Mouse (Mus musculus) granulocyte monocyte progenitor cell, adult 5-6 weeks (primary cell): ENCODE results near the gene Pgm5. TPM values are rescaled to one million over a fixed set of nuclear protein-coding genes. Genes with fewer than 3 reads are reported as not detected.

ENCODE experiments used
- ATAC-seq: replicated peaks from 2 replicates; pipeline ENCODE4 v1.8.0; 2016; ENCODE audit warnings: mild to moderate bottlenecking, moderate TSS enrichment, inconsistent platforms; ENCODE audit not compliant: poor library complexity, severe bottlenecking
- total RNA-seq, 2 experiments: library from RNA; stranded (forward) in 1 of 2; stranded (reverse) in 1 of 2; fragments of 200-712, 200-1000 nt in 1 of 2; fragments of >200 nt in 1 of 2; fragmentation: Nextera tagmentation in 1 of 2; gene quantifications; 2 replicates each; pipeline ENCODE4 v1.2.3; 2014 to 2017

Pgm5 gene
- total RNA-seq, 2 experiments from 2014 or later = not detected

DNA sequence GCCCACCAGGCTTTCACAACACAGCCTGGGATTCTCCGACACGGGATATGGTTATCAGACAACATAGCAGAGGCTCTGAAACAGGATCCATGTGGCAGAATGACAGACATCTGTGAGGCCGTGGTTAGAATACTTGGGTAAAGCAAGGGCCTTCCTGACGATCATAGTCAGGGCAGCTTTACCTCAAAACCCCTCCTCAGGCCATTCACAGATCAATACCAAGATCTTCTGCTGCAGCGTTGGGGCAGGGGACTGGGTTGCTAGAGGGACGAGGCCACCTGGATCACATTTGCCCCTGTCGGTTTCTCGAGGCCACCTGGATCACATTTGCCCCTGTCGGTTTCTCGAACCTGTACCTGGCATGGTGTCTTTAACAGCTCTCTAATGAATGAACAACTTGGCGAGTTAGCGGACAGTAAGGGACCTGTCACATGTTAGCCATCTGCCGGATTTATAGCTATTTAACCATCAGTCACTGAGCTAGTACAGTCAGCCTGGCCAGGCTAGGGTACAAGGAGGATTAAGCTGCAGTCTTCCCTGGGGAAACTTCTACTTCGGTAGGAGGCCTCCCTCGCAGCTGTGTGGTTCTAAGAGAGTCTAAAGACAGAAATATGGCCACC lies 76.5 kb downstream of the Pgm5 start:
- ATAC-seq = no peak

GRCm38 (mm10) chr19:24783736-24784135 lies 77.9 kb downstream of the Pgm5 start:
- no peak for ATAC-seq

- no peak for ATAC-seq
These were observed 81.7 kb downstream of the Pgm5 start for GRCm38 (mm10) chr19:24779996-24780395.

GRCm38 (mm10) chr19:24770345-24770744 lies 91.3 kb downstream of the Pgm5 start:
- ATAC-seq = no peak

DNA sequence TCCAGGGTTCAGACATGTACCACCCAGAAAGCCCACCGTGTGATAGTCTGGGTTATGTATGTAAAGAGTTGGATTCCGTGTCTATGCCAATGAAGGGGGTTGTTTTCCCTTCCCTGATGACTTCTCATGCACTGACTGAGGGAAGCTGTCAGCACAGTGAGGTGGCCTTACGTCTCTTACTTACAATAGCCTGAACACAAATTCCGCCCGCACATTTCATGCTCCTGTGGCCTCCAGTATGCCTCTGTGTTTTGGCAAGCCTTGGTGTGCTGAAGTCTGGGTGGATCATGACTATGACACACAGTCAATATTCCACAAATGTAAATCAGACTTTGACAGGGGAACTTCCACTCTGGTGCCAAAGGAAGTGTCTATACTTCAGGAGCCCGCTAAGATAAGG lies 94.3 kb downstream of the Pgm5 start:
- no peak for ATAC-seq

- ATAC-seq = no peak
These were observed 99.0 kb downstream of the Pgm5 start for GRCm38 (mm10) chr19:24762473-24763149.

- ATAC-seq = no peak
These were observed 105.0 kb downstream of the Pgm5 start for GRCm38 (mm10) chr19:24756627-24757026.

DNA sequence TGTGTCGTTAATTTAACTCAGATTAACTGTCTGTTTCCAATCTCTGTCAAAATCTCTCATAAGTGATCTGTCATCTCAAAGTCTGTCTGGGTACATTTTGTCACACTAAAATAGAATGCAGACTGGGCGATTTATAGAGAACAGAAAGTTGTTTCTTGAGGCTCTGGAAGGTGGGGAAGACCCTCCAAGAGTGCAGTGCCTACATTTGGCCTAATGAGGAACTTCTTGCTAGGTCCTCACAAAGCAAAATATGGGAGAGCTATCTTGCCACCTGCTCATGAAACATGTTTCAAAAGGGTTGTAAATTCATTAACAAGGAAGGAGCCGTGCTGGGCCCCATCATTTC lies 107.2 kb downstream of the Pgm5 start:
- no peak for ATAC-seq

DNA sequence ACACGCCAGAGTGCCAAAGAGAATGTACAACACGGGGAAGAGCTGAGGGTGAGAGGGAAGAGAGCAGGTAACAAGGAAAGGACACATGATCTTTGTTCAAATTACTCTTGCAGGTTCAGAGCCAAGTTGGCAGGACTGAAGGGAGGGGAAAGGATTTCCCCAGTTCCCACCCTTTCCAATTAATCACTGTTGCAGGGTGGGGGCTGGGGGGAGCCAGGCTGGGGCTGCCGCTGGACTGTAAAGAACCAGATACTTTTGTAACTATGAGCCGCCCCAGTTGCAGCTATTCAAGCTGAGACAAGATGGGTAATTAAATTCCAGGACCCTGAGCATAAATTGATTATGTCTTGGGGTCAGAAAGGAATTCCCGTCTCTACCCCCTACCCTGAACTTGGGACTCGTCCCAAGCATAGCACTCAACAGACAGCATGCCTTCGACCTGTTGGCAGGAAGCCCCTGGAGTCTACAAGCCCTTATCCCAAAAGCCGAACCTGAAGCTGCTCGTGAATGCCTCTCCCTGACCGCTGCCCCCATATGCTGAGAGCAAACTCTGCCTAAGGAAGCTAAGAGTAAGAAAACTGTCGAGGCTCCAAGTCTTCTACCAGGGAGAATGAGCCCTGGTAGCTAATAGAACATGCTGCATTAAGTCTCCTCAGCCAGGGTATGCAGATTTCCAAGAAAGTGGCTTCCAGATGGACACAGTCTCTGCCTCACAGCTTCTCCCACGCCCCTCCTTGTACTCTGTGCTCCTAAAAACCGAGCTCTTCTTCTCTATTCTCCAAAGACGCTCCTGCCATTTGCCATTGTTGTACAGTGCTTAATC lies 107.8 kb downstream of the Pgm5 start:
- ATAC-seq = no peak

DNA sequence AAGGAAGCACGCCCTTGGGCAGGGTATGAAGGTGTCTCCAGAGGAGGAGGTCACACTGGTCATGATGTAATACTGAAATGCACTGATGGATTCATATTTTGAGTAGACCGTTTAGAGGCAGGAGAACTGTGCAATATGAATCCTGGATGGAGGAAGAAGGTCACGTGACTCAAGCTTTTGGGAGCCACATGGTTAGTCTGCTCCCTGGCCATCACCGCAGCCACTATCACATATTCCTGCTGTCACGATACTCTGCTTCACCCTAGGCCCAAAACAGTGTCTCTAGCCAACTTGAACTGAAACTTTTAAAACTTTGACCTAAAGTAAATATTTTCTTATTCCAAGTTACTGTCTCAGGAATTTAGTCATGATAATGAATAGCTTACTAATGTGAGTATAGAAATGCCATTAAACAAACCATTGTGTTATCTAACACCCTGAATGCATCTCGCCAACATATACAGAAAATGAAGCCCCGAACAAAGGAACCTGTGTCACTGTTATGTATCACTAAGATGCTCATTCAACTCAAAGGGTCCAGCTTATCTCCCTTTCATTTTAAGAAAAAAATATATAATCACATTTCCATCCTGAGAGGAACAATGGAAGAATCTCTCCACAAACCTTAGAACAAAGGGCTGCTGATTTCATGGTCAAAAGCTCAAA lies 108.6 kb downstream of the Pgm5 start:
- no peak for ATAC-seq

- no peak for ATAC-seq
These were observed 115.3 kb downstream of the Pgm5 start for GRCm38 (mm10) chr19:24746266-24746875.

GRCm38 (mm10) chr19:24742606-24743005 lies 119.0 kb downstream of the Pgm5 start:
- no peak for ATAC-seq

- no peak for ATAC-seq
These were observed 122.9 kb downstream of the Pgm5 start for GRCm38 (mm10) chr19:24738786-24739185.

DNA sequence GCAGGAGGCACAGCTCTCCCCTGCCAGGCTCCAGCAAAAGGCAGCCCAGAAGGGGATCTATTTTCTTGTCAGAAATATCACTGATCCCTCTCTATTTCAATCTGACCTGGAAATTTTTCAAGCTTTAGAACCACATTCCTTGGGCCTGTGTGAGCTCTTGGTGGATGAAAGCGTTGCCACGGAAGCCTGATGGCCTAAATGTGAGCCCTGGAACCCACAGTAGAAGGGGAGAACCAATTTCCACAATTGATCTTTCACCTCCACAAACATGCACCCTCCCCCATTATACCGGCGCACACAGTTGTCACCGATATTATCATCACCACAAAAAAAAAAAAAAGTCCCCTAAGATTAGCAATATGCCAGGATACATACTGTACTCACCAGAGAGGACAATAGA lies 123.6 kb downstream of the Pgm5 start:
- no peak for ATAC-seq

GRCm38 (mm10) chr19:24735484-24736128 lies 126.0 kb downstream of the Pgm5 start:
- ATAC-seq = no peak

DNA sequence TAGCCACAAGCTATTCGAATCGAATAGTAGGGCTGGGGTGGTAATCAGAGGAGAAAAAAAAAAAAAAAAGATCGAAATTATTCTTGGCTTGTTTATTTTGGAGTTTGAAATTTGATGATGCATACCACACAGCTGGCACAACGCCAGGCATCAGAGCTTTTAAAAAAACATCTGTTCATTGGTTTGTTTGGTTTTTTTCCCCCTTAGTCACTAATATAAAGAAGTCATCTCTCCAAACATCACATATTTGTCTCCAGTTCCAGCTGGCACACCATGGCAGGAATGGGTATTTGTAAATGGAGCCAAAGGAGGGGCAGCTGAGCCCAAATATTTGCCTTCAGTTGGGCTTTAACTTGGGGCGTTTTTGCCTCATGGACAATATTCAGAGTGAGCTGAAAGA lies 131.0 kb downstream of the Pgm5 start:
- ATAC-seq = no peak

- no peak for ATAC-seq
These were observed 137.3 kb downstream of the Pgm5 start for GRCm38 (mm10) chr19:24724362-24724761.

GRCm38 (mm10) chr19:24720448-24720847 lies 141.2 kb downstream of the Pgm5 start:
- no peak for ATAC-seq

DNA sequence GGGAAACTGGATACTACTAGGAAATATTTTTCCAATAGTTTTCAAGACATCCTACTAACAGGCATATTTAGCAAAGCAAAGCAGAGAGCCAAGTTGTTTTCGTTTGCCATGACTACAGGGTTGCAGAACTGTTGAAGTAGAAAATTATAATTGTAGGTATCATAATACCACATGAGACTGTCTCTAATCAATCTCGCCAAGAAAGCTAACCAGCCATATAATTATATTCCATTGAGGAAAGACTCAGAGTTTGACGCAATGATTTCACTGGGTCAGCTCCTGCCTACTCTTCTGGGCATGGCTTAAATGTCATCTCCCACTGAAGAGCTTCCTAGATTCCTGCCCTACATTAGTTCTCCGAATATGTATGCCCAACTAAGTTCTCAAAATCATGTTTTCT lies 142.2 kb downstream of the Pgm5 start:
- no peak for ATAC-seq

DNA sequence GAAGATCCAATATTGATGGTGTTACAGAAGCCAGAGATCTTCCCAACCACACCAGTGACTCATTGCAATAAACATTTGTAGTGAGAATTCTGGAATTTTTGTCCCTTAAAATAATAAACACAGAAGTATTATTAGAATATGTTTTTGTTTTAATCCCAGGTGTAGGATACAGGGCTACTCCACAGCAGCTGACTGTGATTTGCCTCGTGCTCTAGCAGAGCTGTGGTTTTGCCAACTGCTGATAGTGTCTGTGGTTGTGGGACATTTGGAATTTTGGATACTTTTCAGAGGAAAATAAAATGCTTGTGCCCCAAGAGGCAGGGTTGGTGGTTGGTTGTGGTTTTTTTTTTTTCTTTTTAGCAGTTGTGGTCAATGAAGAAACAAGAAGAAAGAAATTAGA lies 143.6 kb downstream of the Pgm5 start:
- no peak for ATAC-seq
